Mouse (Mus musculus) hindbrain, embryonic 11.5 days (tissue): ENCODE data around the gene Olfr514. TPM values are rescaled to one million over a fixed set of nuclear protein-coding genes. Genes with fewer than 3 reads are reported as not detected.
"Not testable (repeated sequence)": the region's sequence is repeated elsewhere in the genome, so short reads cannot be mapped to it uniquely, and the experiment has no call there.

ENCODE experiments used
- ATAC-seq: fragments of 200-750 bp; cut with Nextera tagmentation; 2 replicates; pipeline ENCODE4 v1.8.0; 2017; ENCODE audit warnings: mild to moderate bottlenecking, moderate TSS enrichment, moderate library complexity; ENCODE audit not compliant: low FRiP score
- DNase-seq: peaks from one replicate; pipeline ENCODE4 v3.0.0-alpha.2; 2015; ENCODE audit warnings: low spot score
- H3K27ac ChIP-seq: fragments of 300-500 bp; sonication (generic); 2 replicates; pipeline ENCODE4 v1.5.1; 2014; ENCODE audit warnings: mild to moderate bottlenecking, low read depth, low read length
- H3K27me3 ChIP-seq: fragments of 300-500 bp; sonication (generic); 2 replicates; pipeline ENCODE4 v1.6.1; 2014; ENCODE audit warnings: mild to moderate bottlenecking, low read length, moderate library complexity, mixed read lengths; ENCODE audit not compliant: control insufficient read depth, insufficient read depth
- H3K36me3 ChIP-seq: fragments of 300-500 bp; sonication (generic); 2 replicates; pipeline ENCODE4 v1.6.1; 2014; ENCODE audit warnings: mild to moderate bottlenecking, low read length, moderate library complexity, mixed read lengths; ENCODE audit not compliant: control insufficient read depth, insufficient read depth
- H3K4me1 ChIP-seq: fragments of 300-500 bp; sonication (generic); replicated peaks from 2 replicates; pipeline ENCODE4 v1.6.1; 2014; ENCODE audit warnings: low read length, mixed read lengths; ENCODE audit not compliant: control insufficient read depth, insufficient read depth
- H3K4me2 ChIP-seq: fragments of 300-500 bp; sonication (generic); replicated peaks from 2 replicates; pipeline ENCODE4 v1.6.1; 2014; ENCODE audit warnings: mild to moderate bottlenecking, low read depth, low read length
- H3K4me3 ChIP-seq: fragments of 300-500 bp; sonication (generic); 2 replicates; pipeline ENCODE4 v1.5.1; 2014; ENCODE audit warnings: low read depth, low read length
- H3K9ac ChIP-seq: fragments of 300-500 bp; sonication (generic); 2 replicates; pipeline ENCODE4 v1.6.1; 2014; ENCODE audit warnings: low read depth, low read length
- H3K9me3 ChIP-seq: fragments of 300-500 bp; sonication (generic); 2 replicates; pipeline ENCODE4 v1.6.1; 2016; ENCODE audit warnings: low read length; ENCODE audit not compliant: control insufficient read depth
- WGBS: fragments of 180-500 bp; shearing (Covaris S2); extraction: QIAGEN DNeasy Blood & Tissue Kit; methylation state at CpG from one replicate; pipeline ENCODE4 v1.1.7; 2014; 5-methylcytosine and 5-hydroxymethylcytosine counted together
- polyA plus RNA-seq: library from polyadenylated mRNA; unstranded; fragments of >200 nt; fragmentation: Nextera tagmentation; extraction: Ambion mirVana; gene quantifications from 2 replicates; pipeline ENCODE4 v1.2.1, GENCODE M21; 2014

Gene Olfr514
- polyA plus RNA-seq: not detected in 2 replicates

DNA sequence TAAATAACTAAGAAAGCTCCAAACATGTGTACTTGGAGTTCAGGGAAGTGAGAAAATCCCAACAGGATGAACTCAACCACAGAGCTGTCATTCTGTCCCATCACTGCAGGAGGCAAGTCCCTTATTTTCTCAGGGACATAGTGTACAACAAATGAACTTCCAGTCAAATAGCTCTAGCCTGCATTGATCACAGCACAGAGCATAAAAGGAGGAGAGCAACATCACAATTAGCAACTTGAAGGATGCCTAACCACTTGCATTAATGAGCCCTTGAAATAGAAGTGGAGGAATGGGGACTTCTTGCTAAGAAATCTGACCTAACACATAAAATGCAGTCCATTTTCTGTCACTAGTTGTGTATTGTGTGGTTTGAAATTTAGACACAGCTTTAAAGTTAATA is at the start of gene Olfr514:
Gene Olfr514 (minus strand): TSS at position 101 of the 400 bp plus-strand sequence.
- no peaks in the 10 kb centered on the region for H3K36me3 ChIP-seq
- no peak within 1 kb of the TSS for H3K4me2 ChIP-seq
- no peaks in the 10 kb centered on the region for H3K27me3 ChIP-seq
- no peak for DNase-seq
- H3K9ac ChIP-seq: no peak within 1 kb of the TSS
- no peaks in the 10 kb centered on the region for H3K9me3 ChIP-seq
- H3K4me1 ChIP-seq: no peaks in the 10 kb centered on the region
- no peak within 1 kb of the TSS for H3K4me3 ChIP-seq
- H3K27ac ChIP-seq: no peak within 1 kb of the TSS
- no peak for ATAC-seq

DNA sequence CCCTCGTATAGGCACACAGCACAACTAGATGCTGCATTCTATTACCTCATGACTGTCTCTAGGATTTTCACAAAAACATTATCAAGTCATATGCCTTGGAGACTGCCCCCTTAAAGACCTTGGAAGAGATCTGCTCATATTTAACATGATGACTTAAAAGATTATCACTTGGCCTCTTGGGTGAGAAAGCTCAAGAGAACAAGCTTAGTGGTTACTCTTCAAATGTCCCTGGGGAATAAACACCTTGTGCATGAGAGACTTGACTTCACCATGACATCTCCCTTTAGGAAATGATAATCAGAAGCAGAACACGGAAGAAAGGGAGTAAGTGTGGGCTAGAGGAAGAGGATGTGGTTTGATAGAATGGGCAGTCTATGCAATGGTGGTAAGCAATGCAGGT is 46.5 kb upstream of the Olfr514 start, which contains the start of gene Olfr517:
Gene Olfr517 (minus strand): TSS at position 101 of the 400 bp plus-strand sequence.
- no peaks in the 10 kb centered on the region for H3K27me3 ChIP-seq
- H3K4me2 ChIP-seq: no peak within 1 kb of the TSS
- H3K9ac ChIP-seq: no peak within 1 kb of the TSS
- no peak within 1 kb of the TSS for H3K4me3 ChIP-seq
- H3K27ac ChIP-seq: no peak within 1 kb of the TSS
- DNase-seq: no peak
- 67% methylated on average over 2 of the region's 2 CpGs for WGBS
- no peaks in the 10 kb centered on the region for H3K4me1 ChIP-seq
- no peaks in the 10 kb centered on the region for H3K36me3 ChIP-seq
- H3K9me3 ChIP-seq: no peaks in the 10 kb centered on the region
- ATAC-seq: no peak

DNA sequence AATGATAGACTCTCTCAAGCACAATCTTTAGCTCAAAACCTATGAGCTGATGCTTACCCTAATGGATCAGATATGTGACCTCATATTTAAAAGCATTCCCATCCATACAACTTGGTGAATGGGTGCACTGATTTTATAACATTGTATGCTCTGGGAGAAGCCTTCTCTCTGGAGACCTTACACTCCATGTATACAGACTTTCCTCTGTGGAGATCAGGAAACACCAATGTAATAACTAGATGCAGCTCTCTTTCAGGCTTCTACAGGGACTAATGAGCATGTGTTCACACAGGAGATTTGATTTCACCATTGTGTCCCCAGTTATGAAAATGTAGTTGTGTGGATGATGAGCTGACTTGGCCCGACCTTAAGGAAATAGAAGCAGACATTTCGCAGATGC is 24.6 kb upstream of the Olfr514 start, which contains the start of gene Olfr516:
Gene Olfr516 (minus strand): TSS at position 101 of the 400 bp plus-strand sequence.
- DNase-seq (no peak), ATAC-seq (no peak)
- no peaks in the 10 kb centered on the region for H3K36me3 ChIP-seq
- H3K4me1 ChIP-seq: no peaks in the 10 kb centered on the region
- H3K27ac ChIP-seq: no peak within 1 kb of the TSS
- WGBS: 90% methylated on average over 2 of the region's 2 CpGs
- H3K27me3 ChIP-seq: no peaks in the 10 kb centered on the region
- H3K9ac ChIP-seq: no peak within 1 kb of the TSS
- no peaks in the 10 kb centered on the region for H3K9me3 ChIP-seq
- no peak within 1 kb of the TSS for H3K4me2 ChIP-seq
- no peak within 1 kb of the TSS for H3K4me3 ChIP-seq

DNA sequence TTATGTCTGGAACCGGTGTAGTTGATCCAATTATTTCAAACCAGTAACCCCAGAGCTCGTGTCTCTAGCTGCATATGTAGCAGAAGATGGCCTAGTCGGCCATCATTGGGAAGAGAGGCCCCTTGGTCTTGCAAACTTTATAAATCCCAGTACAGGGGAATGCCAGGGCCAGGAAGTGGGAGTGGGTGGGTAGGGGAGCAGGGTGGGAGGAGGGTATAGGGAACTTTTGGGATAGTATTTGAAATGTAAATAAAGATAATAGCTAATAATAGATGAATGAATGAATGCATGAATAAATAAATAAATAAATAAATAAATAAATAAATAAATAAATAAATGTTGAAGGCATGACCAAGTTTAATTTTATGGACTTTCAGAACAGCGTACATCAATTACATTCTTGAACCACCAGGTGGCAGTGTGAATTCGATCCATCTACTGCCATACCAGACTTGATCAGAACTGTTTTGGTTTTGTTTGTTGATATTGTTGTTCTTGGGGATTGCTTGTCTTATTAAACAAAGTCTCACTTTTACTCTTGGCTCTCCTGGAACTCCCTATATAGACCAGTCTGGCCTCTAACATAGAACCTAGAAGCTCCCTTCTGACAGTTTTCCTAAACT is 11.1 kb downstream of the Olfr514 start:
- H3K27me3 ChIP-seq, H3K4me1 ChIP-seq, H3K36me3 ChIP-seq, H3K9ac ChIP-seq, H3K4me2 ChIP-seq, H3K27ac ChIP-seq, H3K9me3 ChIP-seq, H3K4me3 ChIP-seq: not testable (repeated sequence)
- peak; percentile 66 for DNase-seq
- peak; percentile 70 for ATAC-seq
- WGBS: 58% methylated on average over 5 of the region's 5 CpGs

DNA sequence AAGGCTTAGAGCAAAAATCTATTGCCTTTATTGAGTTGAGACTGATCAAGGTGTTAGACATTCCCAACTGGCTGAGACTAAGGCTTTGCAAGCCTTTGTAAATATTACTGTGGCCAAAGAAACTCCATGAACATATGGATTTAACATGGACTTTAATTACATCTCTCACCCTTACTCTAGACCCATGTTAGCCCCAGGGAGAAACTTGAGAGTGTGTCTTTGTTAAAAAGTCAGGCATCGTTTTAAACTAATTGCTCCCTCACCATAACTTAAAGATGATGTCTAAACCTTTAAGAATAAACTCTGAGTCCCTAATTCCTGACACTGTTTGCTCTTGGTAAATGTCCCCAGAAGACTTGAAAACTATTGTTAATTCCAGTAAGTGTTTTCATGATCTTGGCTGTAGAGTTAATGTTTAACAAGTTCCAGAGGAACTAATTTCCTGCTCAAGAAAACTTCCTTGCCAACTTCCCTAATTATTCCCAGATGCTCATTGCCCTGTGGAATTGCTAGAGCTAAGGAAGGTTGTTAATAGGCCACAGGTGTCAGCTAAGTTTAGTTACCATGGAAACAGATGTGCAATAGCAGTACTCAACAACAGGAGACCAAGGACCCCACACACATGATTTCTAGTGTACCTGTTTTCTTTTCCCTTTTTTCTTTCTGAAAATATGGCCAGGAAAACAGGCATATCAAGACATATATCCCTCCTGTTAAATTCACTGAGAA is 28.4 kb downstream of the Olfr514 start:
- ATAC-seq: no peak
- peak; percentile 40 for DNase-seq

More for the DNA sequence above, 28.4 kb downstream of the Olfr514 start:
- no peak overlapping the region for H3K9ac ChIP-seq
- H3K4me3 ChIP-seq: no peak overlapping the region
- no peaks in the 10 kb centered on the region for H3K36me3 ChIP-seq
- H3K4me1 ChIP-seq: no peaks in the 10 kb centered on the region
- no peaks in the 10 kb centered on the region for H3K27me3 ChIP-seq
- no peak overlapping the region for H3K4me2 ChIP-seq
- H3K27ac ChIP-seq: no peak overlapping the region
- H3K9me3 ChIP-seq: no peaks in the 10 kb centered on the region
- 53% methylated on average over 1 of the region's 1 CpGs for WGBS

Other genes starting within 250 kb of the Olfr514 start
- gene Olfr506, start 215.2 kb downstream of the Olfr514 start, polyA plus RNA-seq: not detected in 2 replicates
- gene Olfr507, start 204.2 kb downstream of the Olfr514 start, polyA plus RNA-seq: not detected in 2 replicates
- not detected in 2 replicates for gene Olfr508, start 196.0 kb downstream of the Olfr514 start, polyA plus RNA-seq
- gene Olfr509, start 174.1 kb downstream of the Olfr514 start, polyA plus RNA-seq: not detected in 2 replicates
- not detected in 2 replicates for gene Olfr510, start 159.6 kb downstream of the Olfr514 start, polyA plus RNA-seq
- gene Olfr512, start 112.7 kb downstream of the Olfr514 start, polyA plus RNA-seq: not detected in 2 replicates
- gene Olfr513, start 75.0 kb downstream of the Olfr514 start, polyA plus RNA-seq: not detected in 2 replicates
- gene Olfr516, start 24.5 kb upstream of the Olfr514 start, polyA plus RNA-seq: not detected in 2 replicates
- gene Olfr517, start 46.4 kb upstream of the Olfr514 start, polyA plus RNA-seq: not detected in 2 replicates
- not detected in 2 replicates for gene Olfr518, start 59.0 kb upstream of the Olfr514 start, polyA plus RNA-seq
- not detected in 2 replicates for gene Olfr519, start 68.4 kb upstream of the Olfr514 start, polyA plus RNA-seq
- gene Nlrp10, start 104.2 kb upstream of the Olfr514 start, polyA plus RNA-seq: not detected in 2 replicates
- gene Eif3f, start 108.4 kb upstream of the Olfr514 start, polyA plus RNA-seq: 78.7 and 87.3 TPM in 2 replicates
- 14.6 and 15.7 TPM in 2 replicates for gene Tub, start 124.3 kb upstream of the Olfr514 start, polyA plus RNA-seq